Mouse (Mus musculus) cortical plate, adult 2 months (tissue): ENCODE measurements around the gene Pnkp. TPM values are rescaled to one million over a fixed set of nuclear protein-coding genes. Genes with fewer than 3 reads are reported as not detected.

Source experiments
- H3K27ac ChIP-seq: fragments of 200-500 bp; 2 replicates; pipeline ENCODE4 v1.5.1; 2012; ENCODE audit warnings: low read length, control low read depth, inconsistent platforms; ENCODE audit not compliant: insufficient read depth
- H3K4me1 ChIP-seq: fragments of 200-500 bp; 2 replicates; pipeline ENCODE4 v1.6.1; 2011; ENCODE audit warnings: low read length; ENCODE audit not compliant: control insufficient read depth, insufficient read depth
- H3K4me3 ChIP-seq: fragments of 200-500 bp; 2 replicates; pipeline ENCODE4 v1.5.1; 2011; ENCODE audit warnings: mild to moderate bottlenecking, low read length, control low read depth; ENCODE audit not compliant: insufficient read depth
- CTCF ChIP-seq: fragments of 200-500 bp; IDR thresholded peaks from 2 replicates; pipeline ENCODE4 v1.5.1; 2011; ENCODE audit warnings: mild to moderate bottlenecking, control low read depth, low read length; ENCODE audit not compliant: insufficient read depth; ENCODE audit errors: extremely low read depth
- POLR2A ChIP-seq: fragments of 200-500 bp; IDR thresholded peaks from 2 replicates; pipeline ENCODE4 v1.6.1; 2011; ENCODE audit warnings: mild to moderate bottlenecking, low read length, control low read depth; ENCODE audit not compliant: insufficient read depth; ENCODE audit errors: extremely low read depth
- polyA plus RNA-seq: library from polyadenylated mRNA; depleted of rRNA; stranded (reverse); fragments of >200 nt; gene quantifications from 2 replicates; pipeline ENCODE4 v1.2.3, GENCODE M21; 2012

Gene Pnkp
- polyA plus RNA-seq, 1 experiment = 35.6 TPM

GRCm38 (mm10) chr7:44823409-44823808 lies 33.5 kb upstream of the Pnkp start:
- Histone ChIP-seq H3K27ac (no peak overlapping the region), H3K4me1 (peaks cover 5% of the 10 kb centered on the region), H3K4me3 (no peak overlapping the region)
- no peak for TF ChIP-seq CTCF
- no peak for TF ChIP-seq POLR2A

GRCm38 (mm10) chr7:44824872-44825271 lies 32.1 kb upstream of the Pnkp start:
- no peak overlapping the region for H3K4me3 ChIP-seq
- no peak overlapping the region for H3K27ac ChIP-seq
- TF ChIP-seq POLR2A = no peak
- TF ChIP-seq CTCF = peak; percentile 94
- H3K4me1 ChIP-seq = peaks cover under 1% of the 10 kb centered on the region; the same call in 1 of the 2 replicates

- TF ChIP-seq CTCF (no peak), POLR2A (no peak)
- H3K4me1 ChIP-seq = no peaks in the 10 kb centered on the region; the same call in 1 of the 2 replicates
- H3K27ac ChIP-seq = no peak overlapping the region
- no peak overlapping the region for H3K4me3 ChIP-seq
Measured at GRCm38 (mm10) chr7:44826771-44827170, 30.2 kb upstream of the Pnkp start.

- H3K27ac ChIP-seq = no peak overlapping the region
- TF ChIP-seq CTCF = no peak
- no peak for TF ChIP-seq POLR2A
- no peaks in the 10 kb centered on the region; the same call in 1 of the 2 replicates for H3K4me1 ChIP-seq
- no peak overlapping the region for H3K4me3 ChIP-seq
Measured at GRCm38 (mm10) chr7:44828706-44829105, 28.2 kb upstream of the Pnkp start.

GRCm38 (mm10) chr7:44832763-44833162 lies 24.2 kb upstream of the Pnkp start:
- TF ChIP-seq CTCF = no peak

GRCm38 (mm10) chr7:44835373-44836015 lies 21.4 kb upstream of the Pnkp start:
- no peak overlapping the region for H3K27ac ChIP-seq
- H3K4me3 ChIP-seq = no peak overlapping the region
- TF ChIP-seq POLR2A = no peak
- no peak for TF ChIP-seq CTCF
- no peaks in the 10 kb centered on the region for H3K4me1 ChIP-seq

More at GRCm38 (mm10) chr7:44832763-44833162, 24.2 kb upstream of the Pnkp start:
- H3K4me3 ChIP-seq = no peak overlapping the region
- no peaks in the 10 kb centered on the region for H3K4me1 ChIP-seq
- no peak overlapping the region for H3K27ac ChIP-seq

- Histone ChIP-seq H3K4me3 (no peak overlapping the region), H3K27ac (no peak overlapping the region), H3K4me1 (no peaks in the 10 kb centered on the region)
- TF ChIP-seq CTCF = no peak
- no peak for TF ChIP-seq POLR2A
Measured at GRCm38 (mm10) chr7:44836016-44836404, 20.9 kb upstream of the Pnkp start.

GRCm38 (mm10) chr7:44836423-44837053 lies 20.4 kb upstream of the Pnkp start:
- Histone ChIP-seq H3K4me1 (no peaks in the 10 kb centered on the region), H3K27ac (no peak overlapping the region), H3K4me3 (no peak overlapping the region)
- TF ChIP-seq CTCF (no peak), POLR2A (no peak)

- H3K27ac ChIP-seq = no peak overlapping the region
- no peak overlapping the region for H3K4me3 ChIP-seq
- no peak for TF ChIP-seq POLR2A
- TF ChIP-seq CTCF = no peak
- no peaks in the 10 kb centered on the region for H3K4me1 ChIP-seq
Measured at GRCm38 (mm10) chr7:44838073-44838472, 18.9 kb upstream of the Pnkp start.

GRCm38 (mm10) chr7:44839171-44839490 lies 17.8 kb upstream of the Pnkp start:
- Histone ChIP-seq H3K27ac (no peak overlapping the region), H3K4me1 (no peaks in the 10 kb centered on the region), H3K4me3 (no peak overlapping the region)
- no peak for TF ChIP-seq POLR2A
- TF ChIP-seq CTCF = no peak
